ENCODE assay signal across 8 mouse cellular contexts in the genomic region with DNA sequence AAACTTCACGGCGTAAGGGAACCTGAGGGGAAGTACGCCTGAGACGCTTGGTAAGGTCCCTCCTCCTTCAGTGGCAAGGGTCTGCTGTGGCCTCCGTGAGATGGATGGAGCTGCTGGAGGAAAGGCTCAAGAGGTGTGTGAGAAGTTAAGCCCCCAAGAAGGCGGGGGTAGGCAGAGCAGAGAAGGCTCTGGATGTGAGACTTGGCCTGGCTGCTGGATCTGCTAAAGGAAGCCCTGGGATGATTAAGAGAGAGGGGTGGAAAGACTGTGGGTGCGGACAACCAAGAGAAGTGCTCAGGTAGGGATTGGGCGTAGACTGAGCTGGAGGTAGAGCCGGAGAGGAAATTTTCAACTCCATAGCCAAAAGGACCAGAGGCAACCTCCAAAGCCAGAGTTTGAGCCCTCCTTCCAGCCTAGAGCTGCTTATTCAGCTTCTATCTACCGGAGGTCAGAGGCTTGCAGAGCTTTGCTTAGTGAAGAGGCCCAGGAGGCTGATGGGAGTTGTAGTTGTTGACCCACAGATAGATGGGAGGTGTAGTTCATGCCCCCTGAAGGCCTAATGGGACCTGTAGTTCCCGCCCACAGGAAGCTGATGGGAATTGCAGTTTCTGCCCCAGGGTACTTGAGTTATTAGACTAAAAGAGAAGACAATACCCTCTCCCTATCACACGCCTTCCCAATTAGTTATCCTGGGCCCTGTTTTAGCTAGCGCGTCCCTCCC. TPM values are rescaled to one million over a fixed set of nuclear protein-coding genes. Genes with fewer than 3 reads are reported as not detected.
DNase-seq lines count a peak whose midpoint lies in the region; ATAC-seq lines count a peak whose summit lies in the region.

No protein-coding gene starts in this region.

- peaks cover 32% of the 10 kb centered on the region for H3K36me3 ChIP-seq in hindbrain, embryonic 14.5 days (replicated peaks; ENCODE audit: control insufficient read depth, insufficient read depth)

- peak overlapping the region; percentile 5; the same call in 1 of the 2 replicates for H3K9ac ChIP-seq in hindbrain, embryonic 14.5 days

- no peaks in the 10 kb centered on the region for H3K9me3 ChIP-seq in hindbrain, embryonic 14.5 days (ENCODE audit: control insufficient read depth, low read length)

- no peak overlapping the region for H3K4me3 ChIP-seq in hindbrain, embryonic 14.5 days (replicated peaks; ENCODE audit: low read length)

- H3K27me3 ChIP-seq in hindbrain, embryonic 14.5 days (ENCODE audit: control insufficient read depth, insufficient read depth, low read length) = no peaks in the 10 kb centered on the region

- H3K4me2 ChIP-seq in hindbrain, embryonic 14.5 days (replicated peaks) = peak overlapping the region; percentile 54

- peak overlapping the region; percentile 36; the same call in 1 of the 2 replicates for H3K27ac ChIP-seq in hindbrain, embryonic 14.5 days

- H3K4me1 ChIP-seq in hindbrain, embryonic 14.5 days (replicated peaks; ENCODE audit: control insufficient read depth, insufficient read depth, low read length) = peaks cover 46% of the 10 kb centered on the region

- peak; percentile 48 for ATAC-seq in common myeloid progenitor, adult 5-6 weeks (replicated peaks; ENCODE audit: low read depth, poor library complexity, severe bottlenecking)
- ATAC-seq in hindbrain, embryonic 14.5 days (ENCODE audit: low FRiP score) = no peak

- DNase-seq in adrenal gland, adult (ENCODE audit: inconsistent age in 2 of 2, low spot score in 1 of 2) = peak; percentile 43 to 53
- DNase-seq in adrenal gland, adult 18-20 months (ENCODE audit: low spot score in 2 of 2) = no peak
- peak; percentile 61 for DNase-seq in hindbrain, embryonic 14.5 days (ENCODE audit: low spot score)
- peak; percentile 26 for DNase-seq in lung, postnatal 25 days (ENCODE audit: low spot score)
- DNase-seq in frontal cortex, postnatal 14 days (ENCODE audit: low spot score in 2 of 2) = no peak
- DNase-seq in thymus, postnatal 0 days (ENCODE audit: low spot score) = no peak
- DNase-seq in MN1 (ENCODE audit: low spot score) = no peak

- 59% methylated on average over 14 of the region's 14 CpGs for WGBS in hindbrain, embryonic 14.5 days

RNA-seq across cellular contexts. Expression of a gene that starts 13.4 kb away (rescaled TPM):
- under 1 TPM in 1 of 2 experiments, not detected in 1; 0.17 TPM for total RNA-seq in adrenal gland, adult 18-20 months (2021)
- total RNA-seq in common myeloid progenitor, adult 5-6 weeks (2017) = not detected in 2 replicates
- polyA plus RNA-seq in hindbrain, embryonic 14.5 days (2014; fragmentation: Nextera tagmentation; extraction: Ambion mirVana) = not detected in 2 replicates
- not detected in 2 replicates for polyA plus RNA-seq in thymus, postnatal 0 days (2015; fragmentation: Nextera tagmentation; extraction: Ambion mirVana)

Comparison
In these comparisons a context has a peak if more than half of its experiments do, and no peak if none do; other contexts are left out.
1. DNase-seq: peak in adrenal gland, adult (2 of 2), hindbrain, embryonic 14.5 days (single experiment) and lung, postnatal 25 days (single experiment); none in adrenal gland, adult 18-20 months (0 of 2), frontal cortex, postnatal 14 days (0 of 2), thymus, postnatal 0 days (single experiment) and MN1 (single experiment).